Mouse (Mus musculus) liver, embryonic 11.5 days (tissue): ENCODE data around the gene Nmnat3. TPM values are rescaled to one million over a fixed set of nuclear protein-coding genes. Genes with fewer than 3 reads are reported as not detected.

Experiments
- ATAC-seq: fragments of 200-750 bp; cut with Nextera tagmentation; replicated peaks from 2 replicates; pipeline ENCODE4 v1.8.0; 2017; ENCODE audit warnings: moderate number of reproducible peaks, mild to moderate bottlenecking, moderate TSS enrichment, moderate library complexity; ENCODE audit not compliant: low FRiP score
- DNase-seq: peaks from one replicate; pipeline ENCODE4 v3.0.0-alpha.2; 2017; ENCODE audit warnings: low spot score
- H3K27ac ChIP-seq: fragments of 300-500 bp; sonication (generic); 2 replicates; pipeline ENCODE4 v1.5.1; 2014; ENCODE audit warnings: mild to moderate bottlenecking, low read depth, low read length, control low read depth
- H3K27me3 ChIP-seq: fragments of 300-500 bp; sonication (generic); replicated peaks from 2 replicates; pipeline ENCODE4 v1.6.1; 2014; ENCODE audit warnings: low read length, mixed read lengths; ENCODE audit not compliant: control insufficient read depth, insufficient read depth
- H3K36me3 ChIP-seq: fragments of 300-500 bp; sonication (generic); 2 replicates; pipeline ENCODE4 v1.6.1; 2014; ENCODE audit warnings: mild to moderate bottlenecking, low read length, moderate library complexity, mixed read lengths; ENCODE audit not compliant: control insufficient read depth, insufficient read depth
- H3K4me1 ChIP-seq: fragments of 300-500 bp; sonication (generic); replicated peaks from 2 replicates; pipeline ENCODE4 v1.6.1; 2014; ENCODE audit warnings: low read length, mixed read lengths; ENCODE audit not compliant: control insufficient read depth, insufficient read depth
- H3K4me2 ChIP-seq: fragments of 300-500 bp; sonication (generic); 2 replicates; pipeline ENCODE4 v1.6.1; 2014; ENCODE audit warnings: mild to moderate bottlenecking, control low read depth, moderate library complexity
- H3K4me3 ChIP-seq: fragments of 300-500 bp; sonication (generic); 2 replicates; pipeline ENCODE4 v1.5.1; 2014; ENCODE audit warnings: low read depth, low read length, control low read depth
- H3K9ac ChIP-seq: fragments of 300-500 bp; sonication (generic); 2 replicates; pipeline ENCODE4 v1.6.1; 2014; ENCODE audit warnings: low read depth, low read length, control low read depth
- H3K9me3 ChIP-seq: fragments of 300-500 bp; sonication (generic); 2 replicates; pipeline ENCODE4 v1.6.1; 2016; ENCODE audit warnings: low read length, inconsistent platforms, mixed read lengths; ENCODE audit not compliant: control insufficient read depth
- WGBS: fragments of 180-500 bp; shearing (Covaris S2); extraction: QIAGEN DNeasy Blood & Tissue Kit; methylation state at CpG from one replicate; pipeline ENCODE4 v1.1.7; 2014; 5-methylcytosine and 5-hydroxymethylcytosine counted together
- polyA plus RNA-seq: library from polyadenylated mRNA; unstranded; fragments of >200 nt; fragmentation: Nextera tagmentation; extraction: Ambion mirVana; gene quantifications from 2 replicates; pipeline ENCODE4 v1.2.1, GENCODE M21; 2014

Gene Nmnat3
- polyA plus RNA-seq, 1 experiment from 2014 or later = 35.9 TPM

GRCm38 (mm10) chr9:98409137-98409536 is 121.9 kb downstream of the Nmnat3 start:
- 39% methylated on average over 3 of the region's 3 CpGs for WGBS
- Histone ChIP-seq H3K9ac (no peak overlapping the region), H3K27ac (no peak overlapping the region), H3K36me3 (no peaks in the 10 kb centered on the region; the same call in 1 of the 2 replicates), H3K9me3 (no peaks in the 10 kb centered on the region), H3K4me1 (no peaks in the 10 kb centered on the region), H3K27me3 (no peaks in the 10 kb centered on the region), H3K4me2 (no peak overlapping the region), H3K4me3 (no peak overlapping the region)
- ATAC-seq (peak; percentile 58), DNase-seq (peak; percentile 58)

- 77% methylated on average over 4 of the region's 4 CpGs for WGBS
- DNase-seq = no peak
- Histone ChIP-seq H3K27ac (no peak overlapping the region), H3K27me3 (no peaks in the 10 kb centered on the region), H3K4me3 (no peak overlapping the region), H3K4me2 (no peak overlapping the region), H3K9ac (no peak overlapping the region), H3K4me1 (no peaks in the 10 kb centered on the region), H3K9me3 (no peaks in the 10 kb centered on the region), H3K36me3 (no peaks in the 10 kb centered on the region)
- ATAC-seq = no peak
These were observed 128.2 kb downstream of the Nmnat3 start for GRCm38 (mm10) chr9:98415427-98415826.

- Histone ChIP-seq H3K9ac (no peak overlapping the region), H3K9me3 (no peaks in the 10 kb centered on the region), H3K4me2 (no peak overlapping the region), H3K36me3 (no peaks in the 10 kb centered on the region), H3K4me3 (no peak overlapping the region), H3K4me1 (no peaks in the 10 kb centered on the region), H3K27me3 (no peaks in the 10 kb centered on the region; the same call in 1 of the 2 replicates), H3K27ac (no peak overlapping the region)
- WGBS = 46% methylated on average over 7 of the region's 7 CpGs
- ATAC-seq (peak; percentile 53; the same call in 1 of the 2 replicates), DNase-seq (no peak)
These were observed 130.7 kb downstream of the Nmnat3 start for GRCm38 (mm10) chr9:98417919-98418318.

- Histone ChIP-seq H3K36me3 (no peaks in the 10 kb centered on the region), H3K9me3 (no peaks in the 10 kb centered on the region), H3K4me3 (no peak overlapping the region), H3K4me1 (no peaks in the 10 kb centered on the region), H3K27me3 (no peaks in the 10 kb centered on the region; the same call in 1 of the 2 replicates), H3K4me2 (no peak overlapping the region), H3K9ac (no peak overlapping the region), H3K27ac (no peak overlapping the region)
- no peak for DNase-seq
- WGBS = 84% methylated on average over 3 of the region's 3 CpGs
- ATAC-seq = no peak
These were observed 131.1 kb downstream of the Nmnat3 start for GRCm38 (mm10) chr9:98418346-98418745.

- Histone ChIP-seq H3K36me3 (no peaks in the 10 kb centered on the region), H3K27ac (no peak overlapping the region), H3K4me3 (no peak overlapping the region), H3K9me3 (no peaks in the 10 kb centered on the region), H3K27me3 (peaks cover 2% of the 10 kb centered on the region; the same call in 1 of the 2 replicates), H3K4me2 (no peak overlapping the region), H3K4me1 (0 out of 2 replicates have a peak, but pooled peaks cover 2% of the 10 kb centered on the region), H3K9ac (no peak overlapping the region)
- ATAC-seq = no peak
- WGBS = 63% methylated on average over 1 of the region's 1 CpGs
- no peak for DNase-seq
These were observed 133.4 kb downstream of the Nmnat3 start for GRCm38 (mm10) chr9:98420666-98421065.

- ATAC-seq (0 out of 2 replicates have a peak, but pooled peaks have one; percentile 1), DNase-seq (no peak)
- H3K4me3 ChIP-seq = no peak overlapping the region
- H3K9ac ChIP-seq = no peak overlapping the region
- peaks cover 9% of the 10 kb centered on the region; the same call in 1 of the 2 replicates for H3K27me3 ChIP-seq
- WGBS = 43% methylated on average over 3 of the region's 3 CpGs
- H3K4me2 ChIP-seq = peak overlapping the region; percentile 14
- peaks cover 9% of the 10 kb centered on the region for H3K4me1 ChIP-seq
- no peaks in the 10 kb centered on the region for H3K36me3 ChIP-seq
- no peaks in the 10 kb centered on the region for H3K9me3 ChIP-seq
- H3K27ac ChIP-seq = peak overlapping the region; percentile 70
These were observed 134.7 kb downstream of the Nmnat3 start for GRCm38 (mm10) chr9:98421903-98422302.

GRCm38 (mm10) chr9:98422656-98423055 is 135.4 kb downstream of the Nmnat3 start, which contains the start of gene Rbp1:
TSS of gene Rbp1 (plus strand) at chr9:98422961.
- Histone ChIP-seq H3K4me3 (no peak within 1 kb of the TSS), H3K4me1 (peaks cover 17% of the 10 kb centered on the region), H3K9ac (no peak within 1 kb of the TSS), H3K27ac (peak within 1 kb of the TSS; percentile 70), H3K36me3 (no peaks in the 10 kb centered on the region), H3K9me3 (no peaks in the 10 kb centered on the region), H3K4me2 (peak within 1 kb of the TSS; percentile 37), H3K27me3 (peaks cover 9% of the 10 kb centered on the region; the same call in 1 of the 2 replicates)
- ATAC-seq (no peak), DNase-seq (no peak)
- WGBS = 67% methylated on average over 5 of the region's 5 CpGs

GRCm38 (mm10) chr9:98423691-98424090 is 136.5 kb downstream of the Nmnat3 start:
- WGBS = 12% methylated on average over 4 of the region's 4 CpGs
- peaks cover 25% of the 10 kb centered on the region for H3K4me1 ChIP-seq
- H3K9me3 ChIP-seq = no peaks in the 10 kb centered on the region
- H3K9ac ChIP-seq = no peak overlapping the region
- ATAC-seq (no peak), DNase-seq (no peak)
- H3K4me3 ChIP-seq = no peak overlapping the region
- peaks cover 9% of the 10 kb centered on the region; the same call in 1 of the 2 replicates for H3K27me3 ChIP-seq
- H3K36me3 ChIP-seq = no peaks in the 10 kb centered on the region
- H3K27ac ChIP-seq = peak overlapping the region; percentile 70; the same call in 1 of the 2 replicates
- peak overlapping the region; percentile 77 for H3K4me2 ChIP-seq

- 5% methylated on average over 8 of the region's 8 CpGs for WGBS
- H3K4me3 ChIP-seq = peak overlapping the region; percentile 55
- ATAC-seq = no peak
- peaks cover 9% of the 10 kb centered on the region; the same call in 1 of the 2 replicates for H3K27me3 ChIP-seq
- H3K9ac ChIP-seq = peak overlapping the region; percentile 65; the same call in 1 of the 2 replicates
- no peaks in the 10 kb centered on the region for H3K36me3 ChIP-seq
- peak overlapping the region; percentile 8; the same call in 1 of the 2 replicates for H3K27ac ChIP-seq
- peak overlapping the region; percentile 77 for H3K4me2 ChIP-seq
- H3K9me3 ChIP-seq = no peaks in the 10 kb centered on the region
- DNase-seq = no peak
- peaks cover 28% of the 10 kb centered on the region for H3K4me1 ChIP-seq
These were observed 137.1 kb downstream of the Nmnat3 start for GRCm38 (mm10) chr9:98424291-98424690.
